In genomic region chr2:144677229-144677571, GRCm38 (mm10) we compare ENCODE assay signal across 12 mouse cellular contexts.
DNase-seq lines count a peak whose midpoint lies in the region; ATAC-seq lines count a peak whose summit lies in the region.
"Had no signal": no experiment of that assay in that cellular context is flagged by ENCODE, and none has a peak within 500 bp of the region (broad histone marks: within the 10 kb centered on the region; RNA-seq: fewer than 3 reads in every experiment).

No protein-coding gene starts in this region.

- no peaks in the 10 kb centered on the region for H3K9me3 ChIP-seq in kidney, embryonic 14.5 days (ENCODE audit: control insufficient read depth, low read length)
- no peaks in the 10 kb centered on the region for H3K9me3 ChIP-seq in embryonic facial prominence, embryonic 11.5 days (replicated peaks; ENCODE audit: control insufficient read depth, low read length)
- no peaks in the 10 kb centered on the region for H3K9me3 ChIP-seq in hindbrain, embryonic 14.5 days (ENCODE audit: control insufficient read depth, low read length)
- no peaks in the 10 kb centered on the region for H3K9me3 ChIP-seq in neural tube, embryonic 14.5 days (ENCODE audit: control insufficient read depth, low read length)
- H3K9me3 ChIP-seq: heart, embryonic 13.5 days had no signal

- peak; percentile 17; the same call in 1 of the 2 replicates for ATAC-seq in kidney, embryonic 14.5 days (ENCODE audit: low FRiP score, low TSS enrichment)
- ATAC-seq in embryonic facial prominence, embryonic 11.5 days (replicated peaks; ENCODE audit: insufficient number of reproducible peaks, low FRiP score, low TSS enrichment, low read depth): no peak
- 0 out of 2 replicates have a peak, but pooled peaks have one; percentile 29 for ATAC-seq in hindbrain, embryonic 14.5 days (ENCODE audit: low FRiP score)
- ATAC-seq in neural tube, embryonic 14.5 days (ENCODE audit: low read depth): peak; percentile 47; the same call in 1 of the 2 replicates

- no peaks in the 10 kb centered on the region for H3K27me3 ChIP-seq in kidney, embryonic 14.5 days (ENCODE audit: control insufficient read depth, insufficient read depth, low read length)
- no peaks in the 10 kb centered on the region for H3K27me3 ChIP-seq in embryonic facial prominence, embryonic 11.5 days (ENCODE audit: control insufficient read depth, insufficient read depth, low read length)
- H3K27me3 ChIP-seq in hindbrain, embryonic 14.5 days (ENCODE audit: control insufficient read depth, insufficient read depth, low read length): no peaks in the 10 kb centered on the region
- H3K27me3 ChIP-seq in neural tube, embryonic 14.5 days (ENCODE audit: control insufficient read depth, insufficient read depth, low read length): no peaks in the 10 kb centered on the region
- H3K27me3 ChIP-seq: heart, embryonic 13.5 days had no signal

- no peak overlapping the region; the same call in 1 of the 2 replicates for H3K27ac ChIP-seq in kidney, embryonic 14.5 days (ENCODE audit: low read depth, low read length)
- H3K27ac ChIP-seq in embryonic facial prominence, embryonic 11.5 days (replicated peaks; ENCODE audit: low read depth, low read length): 0 out of 2 replicates have a peak overlapping the region, but pooled peaks have one; percentile 6
- H3K27ac ChIP-seq in hindbrain, embryonic 14.5 days: 0 out of 2 replicates have a peak overlapping the region, but pooled peaks have one; percentile 55
- no peak overlapping the region for H3K27ac ChIP-seq in neural tube, embryonic 14.5 days (ENCODE audit: low read depth, low read length)
- H3K27ac ChIP-seq: heart, embryonic 13.5 days had no signal

- H3K9ac ChIP-seq in kidney, embryonic 14.5 days (ENCODE audit: low read depth, low read length): no peak overlapping the region
- H3K9ac ChIP-seq in embryonic facial prominence, embryonic 11.5 days (replicated peaks; ENCODE audit: low read length): no peak overlapping the region
- H3K9ac ChIP-seq in hindbrain, embryonic 14.5 days: no peak overlapping the region
- no peak overlapping the region for H3K9ac ChIP-seq in neural tube, embryonic 14.5 days (replicated peaks; ENCODE audit: low read depth, low read length)
- H3K9ac ChIP-seq: heart, embryonic 13.5 days had no signal

- WGBS in kidney, embryonic 14.5 days: 56% methylated on average over 2 of the region's 2 CpGs
- WGBS in embryonic facial prominence, embryonic 11.5 days: 62% methylated on average over 2 of the region's 2 CpGs
- 60% methylated on average over 2 of the region's 2 CpGs for WGBS in hindbrain, embryonic 14.5 days
- 47% methylated on average over 2 of the region's 2 CpGs for WGBS in neural tube, embryonic 14.5 days

- no peak overlapping the region for H3K4me2 ChIP-seq in kidney, embryonic 14.5 days (replicated peaks; ENCODE audit: low read depth, low read length)
- H3K4me2 ChIP-seq in embryonic facial prominence, embryonic 11.5 days (ENCODE audit: low read depth, low read length): no peak overlapping the region
- H3K4me2 ChIP-seq in hindbrain, embryonic 14.5 days (replicated peaks): no peak overlapping the region
- no peak overlapping the region for H3K4me2 ChIP-seq in neural tube, embryonic 14.5 days (ENCODE audit: low read depth, low read length)

- no peaks in the 10 kb centered on the region; the same call in 1 of the 2 replicates for H3K4me1 ChIP-seq in kidney, embryonic 14.5 days (ENCODE audit: control insufficient read depth, insufficient read depth, low read length)
- peaks cover 4% of the 10 kb centered on the region for H3K4me1 ChIP-seq in embryonic facial prominence, embryonic 11.5 days (ENCODE audit: control insufficient read depth, insufficient read depth, low read length)
- H3K4me1 ChIP-seq in hindbrain, embryonic 14.5 days (replicated peaks; ENCODE audit: control insufficient read depth, insufficient read depth, low read length): peaks cover 17% of the 10 kb centered on the region; the same call in 1 of the 2 replicates
- peaks cover 13% of the 10 kb centered on the region; the same call in 1 of the 2 replicates for H3K4me1 ChIP-seq in neural tube, embryonic 14.5 days (ENCODE audit: control insufficient read depth, insufficient read depth, low read length)

- no peak overlapping the region for H3K4me3 ChIP-seq in kidney, embryonic 14.5 days (ENCODE audit: low read length)
- no peak overlapping the region for H3K4me3 ChIP-seq in embryonic facial prominence, embryonic 11.5 days (ENCODE audit: low read depth, low read length)
- H3K4me3 ChIP-seq in hindbrain, embryonic 14.5 days (replicated peaks; ENCODE audit: low read length): no peak overlapping the region
- no peak overlapping the region for H3K4me3 ChIP-seq in neural tube, embryonic 14.5 days (ENCODE audit: low read depth, low read length)

- no peaks in the 10 kb centered on the region for H3K36me3 ChIP-seq in kidney, embryonic 14.5 days (ENCODE audit: control insufficient read depth, insufficient read depth, low read length)
- no peaks in the 10 kb centered on the region for H3K36me3 ChIP-seq in embryonic facial prominence, embryonic 11.5 days (replicated peaks; ENCODE audit: control insufficient read depth, insufficient read depth, low read depth, low read length)
- H3K36me3 ChIP-seq in hindbrain, embryonic 14.5 days (replicated peaks; ENCODE audit: control insufficient read depth, insufficient read depth): no peaks in the 10 kb centered on the region
- H3K36me3 ChIP-seq in neural tube, embryonic 14.5 days (ENCODE audit: control insufficient read depth, insufficient read depth, low read length): no peaks in the 10 kb centered on the region
- H3K36me3 ChIP-seq: heart, embryonic 13.5 days had no signal

- DNase-seq in kidney, adult 8-10 months: no peak
- DNase-seq in embryonic facial prominence, embryonic 11.5 days (ENCODE audit: low spot score): no peak
- DNase-seq in hindbrain, embryonic 14.5 days (ENCODE audit: low spot score): no peak
- DNase-seq in adrenal gland, adult (ENCODE audit: inconsistent age in 2 of 2, low spot score in 1 of 2): no peak
- DNase-seq in embryo, embryonic 11 days: no peak
- no peak for DNase-seq in adrenal gland, postnatal 4 days (ENCODE audit: low spot score in 2 of 2)
- DNase-seq: adrenal gland, adult 2 months; left cerebral cortex, postnatal 4 days; thymus, postnatal 14 days had no signal

Comparison
In these comparisons a context has a peak if more than half of its experiments do, and no peak if none do; other contexts are left out.
1. H3K27ac ChIP-seq: peak in embryonic facial prominence, embryonic 11.5 days (single experiment) and hindbrain, embryonic 14.5 days (single experiment); none in kidney, embryonic 14.5 days (single experiment) and neural tube, embryonic 14.5 days (single experiment).